Mouse (Mus musculus): ENCODE results near the gene Calhm2.

The Calhm2 gene

GRCm38 (mm10) chr19:47067096-47067882 is 70.8 kb downstream of the Calhm2 start, which contains the start of gene Taf5:
TSS of gene Taf5 (plus strand) at chr19:47067746.
- DNase-seq: peak; percentile 99

GRCm38 (mm10) chr19:47065860-47066259 is 72.2 kb downstream of the Calhm2 start:
- no peak for DNase-seq

DNA sequence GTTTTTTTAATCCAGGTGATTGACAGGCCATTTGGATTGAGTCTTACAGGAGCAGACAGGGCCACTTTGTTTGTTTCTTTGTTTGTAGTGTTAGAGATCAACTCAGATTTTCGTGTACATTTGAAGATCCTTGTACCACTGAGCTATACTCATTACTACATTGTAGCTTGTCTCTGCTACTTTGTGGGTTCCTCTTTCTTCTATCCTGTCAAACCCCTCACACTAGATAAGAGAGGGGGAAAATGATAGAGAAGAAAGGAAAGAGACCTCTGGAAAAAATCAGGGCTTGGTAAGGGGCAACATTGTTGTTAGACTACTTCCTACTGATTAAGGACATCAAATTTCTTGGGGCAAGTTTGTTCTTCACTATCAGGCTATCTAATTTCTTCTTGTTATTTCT is 80.4 kb downstream of the Calhm2 start:
- DNase-seq: no peak
